Mouse (Mus musculus) ES-Bruce4 (cell line): Measurements from ENCODE around the gene Man2b1.

Source experiments
- CTCF ChIP-seq: IDR thresholded peaks from one replicate; pipeline ENCODE4 v1.8.1; 2011; ENCODE audit warnings: low read depth, low read length
- EP300 ChIP-seq: IDR thresholded peaks from 2 replicates; pipeline ENCODE4 v1.6.1; 2011; ENCODE audit warnings: low read depth, low read length; ENCODE audit not compliant: insufficient read depth
- POLR2A ChIP-seq: IDR thresholded peaks from one replicate; pipeline ENCODE4 v1.8.1; 2011; ENCODE audit warnings: low read length; ENCODE audit not compliant: insufficient read depth

DNA sequence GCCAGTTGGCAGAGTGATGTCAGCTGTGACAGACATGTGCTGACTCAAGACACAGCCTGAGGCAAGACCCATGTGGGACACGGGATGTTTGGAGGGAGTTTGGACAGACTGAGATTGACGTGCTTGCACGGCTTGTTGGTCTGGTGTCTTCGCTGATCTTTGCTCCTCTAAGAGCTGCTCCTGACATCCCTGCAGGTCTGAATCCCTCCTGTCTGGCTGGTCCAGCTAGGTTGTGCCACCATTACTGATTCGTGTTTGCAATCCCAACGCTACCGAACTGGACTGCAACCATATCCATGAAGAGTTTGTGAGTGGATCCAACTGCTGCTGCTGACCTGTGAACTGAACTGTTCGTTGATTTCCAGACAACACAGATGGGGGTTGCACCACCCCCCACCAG is 40.6 kb downstream of the Man2b1 start:
- TF ChIP-seq POLR2A, result no peak
- no peak for TF ChIP-seq CTCF
- no peak for TF ChIP-seq EP300
